Mouse (Mus musculus) monocyte, adult 5-6 weeks (primary cell): ENCODE data around the gene Vmn1r65. TPM values are rescaled to one million over a fixed set of nuclear protein-coding genes. Genes with fewer than 3 reads are reported as not detected.
"Not testable (repeated sequence)": the region's sequence is repeated elsewhere in the genome, so short reads cannot be mapped to it uniquely, and the experiment has no call there.

ENCODE experiments used
- ATAC-seq: fragments of 153-309, 156-312 bp; replicated peaks from 2 replicates; pipeline ENCODE4 v1.8.0; 2017; ENCODE audit warnings: mild to moderate bottlenecking; ENCODE audit not compliant: low TSS enrichment, insufficient number of reproducible peaks, severe bottlenecking, poor library complexity, low FRiP score
- total RNA-seq: library from RNA; stranded (forward); fragments of 200-1000, 200-491, 200-594 nt; gene quantifications from 3 replicates; pipeline ENCODE4 v1.2.3, GENCODE M21; 2017

Gene Vmn1r65
- total RNA-seq: not detected in 3 replicates

DNA sequence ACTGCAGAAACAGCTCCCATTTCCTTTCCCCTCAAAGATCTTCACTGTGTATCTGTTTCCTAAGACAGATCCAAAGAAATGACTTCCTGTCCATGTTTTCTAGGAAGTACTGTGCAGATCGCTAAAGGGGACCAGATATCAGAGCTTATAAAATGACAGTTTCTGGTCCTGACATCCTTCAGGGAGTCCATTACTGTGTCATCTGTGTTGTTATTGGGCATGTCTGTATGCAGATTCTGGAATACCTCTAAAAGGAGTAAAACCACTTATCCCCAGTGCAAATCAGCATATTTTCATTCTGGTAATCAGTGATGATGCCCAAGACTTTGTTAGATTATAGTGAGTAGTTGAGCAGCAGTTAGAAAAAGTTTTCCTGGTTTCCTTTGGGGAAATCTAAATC is at the start of gene Vmn1r65:
TSS of gene Vmn1r65 (minus strand) at position 101 of the 400 bp plus-strand sequence.
- ATAC-seq: no peak

DNA sequence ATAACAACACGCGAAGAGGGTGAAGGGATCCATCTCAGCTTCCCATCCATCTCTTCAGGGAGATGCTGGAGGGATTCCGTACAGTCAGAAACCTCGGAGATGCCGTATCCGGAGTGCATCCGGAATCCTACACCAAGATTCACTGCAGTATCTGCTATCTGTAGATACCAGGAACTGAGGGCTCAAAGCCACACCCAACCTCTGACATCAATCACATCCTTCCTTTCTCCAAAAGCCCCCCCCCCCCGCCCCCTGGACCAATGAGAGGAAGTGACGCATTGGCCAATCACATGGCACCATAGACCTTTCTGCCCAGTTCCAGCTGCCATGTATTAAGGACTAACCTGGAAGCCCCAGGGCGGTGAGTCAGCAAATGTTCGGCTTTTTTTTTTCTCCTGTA is 34.1 kb upstream of the Vmn1r65 start, which contains the start of gene Nlrp4c:
TSS of gene Nlrp4c (plus strand) at position 301 of the 400 bp plus-strand sequence.
- ATAC-seq: no peak

- not testable (repeated sequence) for ATAC-seq
Measured at GRCm38 (mm10) chr7:5982426-5982825, 28.4 kb downstream of the Vmn1r65 start.

DNA sequence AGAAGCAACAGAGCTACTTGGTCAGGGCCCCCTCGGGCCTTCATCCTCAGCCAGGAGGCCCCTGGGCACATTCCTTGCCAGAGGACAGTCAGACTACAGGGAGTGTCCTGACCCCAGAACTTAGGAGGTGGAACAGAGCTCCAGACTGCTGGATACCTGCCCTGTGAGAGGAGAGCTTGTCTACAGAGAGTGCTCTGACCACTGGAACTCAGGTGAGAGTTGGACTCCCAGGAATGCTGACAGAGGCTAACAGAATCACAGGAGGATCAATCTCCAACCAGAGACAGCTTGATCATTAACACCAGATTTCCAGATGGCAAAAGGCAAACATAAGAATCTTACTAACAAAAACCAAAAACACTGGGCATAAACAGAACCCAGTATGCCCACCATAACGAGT is 38.3 kb downstream of the Vmn1r65 start:
- ATAC-seq: not testable (repeated sequence)

Other genes starting within 250 kb of the Vmn1r65 start
- gene Vmn1r63, start 205.6 kb downstream of the Vmn1r65 start, total RNA-seq: not detected in 3 replicates
- not detected in 3 replicates for gene Vmn1r64, start 126.5 kb downstream of the Vmn1r65 start, total RNA-seq
- gene Nlrp4c, start 34.2 kb upstream of the Vmn1r65 start, total RNA-seq: not detected in 3 replicates
- gene Zfp787, start 145.0 kb upstream of the Vmn1r65 start, total RNA-seq: 33.9 to 36.8 TPM (median 34.7 TPM) in 3 replicates
- gene Zfp444, start 161.2 kb upstream of the Vmn1r65 start, total RNA-seq: 12.1 to 33.4 TPM (median 16.7 TPM) in 3 replicates
- gene Galp, start 186.1 kb upstream of the Vmn1r65 start, total RNA-seq: not detected in 3 replicates
- not detected in 3 replicates for gene Zscan5b, start 211.3 kb upstream of the Vmn1r65 start, total RNA-seq
- gene Epp13, start 241.7 kb upstream of the Vmn1r65 start, total RNA-seq: not detected in 3 replicates